Mouse (Mus musculus) stomach, embryonic 16.5 days (tissue): ENCODE results near the gene Rpl39. TPM values are rescaled to one million over a fixed set of nuclear protein-coding genes. Genes with fewer than 3 reads are reported as not detected.

Experiments
- ATAC-seq: fragments of 200-750 bp; cut with Nextera tagmentation; 2 replicates; pipeline ENCODE4 v1.8.0; 2017; ENCODE audit warnings: moderate number of reproducible peaks, moderate TSS enrichment; ENCODE audit not compliant: insufficient read depth, low FRiP score
- H3K27ac ChIP-seq: fragments of 300-500 bp; sonication (generic); 2 replicates; pipeline ENCODE4 v1.5.1; 2014; ENCODE audit warnings: low read length
- H3K27me3 ChIP-seq: fragments of 300-500 bp; sonication (generic); 2 replicates; pipeline ENCODE4 v1.6.1; 2014; ENCODE audit warnings: low read length, control low read depth, mixed read lengths; ENCODE audit not compliant: control insufficient read depth, insufficient read depth
- H3K36me3 ChIP-seq: fragments of 300-500 bp; sonication (generic); 2 replicates; pipeline ENCODE4 v1.6.1; 2014; ENCODE audit warnings: low read length; ENCODE audit not compliant: control insufficient read depth, insufficient read depth
- H3K4me1 ChIP-seq: fragments of 300-500 bp; sonication (generic); 2 replicates; pipeline ENCODE4 v1.6.1; 2014; ENCODE audit warnings: low read length, control low read depth, mixed read lengths; ENCODE audit not compliant: control insufficient read depth, insufficient read depth
- H3K4me2 ChIP-seq: fragments of 300-500 bp; sonication (generic); 2 replicates; pipeline ENCODE4 v1.6.1; 2014; ENCODE audit warnings: low read depth, low read length, mixed read lengths
- H3K4me3 ChIP-seq: fragments of 300-500 bp; sonication (generic); replicated peaks from 2 replicates; pipeline ENCODE4 v1.5.1; 2014; ENCODE audit warnings: mild to moderate bottlenecking, low read length
- H3K9ac ChIP-seq: fragments of 300-500 bp; sonication (generic); 2 replicates; pipeline ENCODE4 v1.6.1; 2014; ENCODE audit warnings: low read length
- H3K9me3 ChIP-seq: fragments of 300-500 bp; sonication (generic); replicated peaks from 2 replicates; pipeline ENCODE4 v1.6.1; 2016; ENCODE audit warnings: low read length, control low read depth; ENCODE audit not compliant: control insufficient read depth
- WGBS: fragments of 180-500 bp; shearing (Covaris S2); extraction: QIAGEN DNeasy Blood & Tissue Kit; methylation state at CpG from one replicate; pipeline ENCODE4 v1.1.7; 2014; 5-methylcytosine and 5-hydroxymethylcytosine counted together
- polyA plus RNA-seq: library from polyadenylated mRNA; unstranded; fragments of >200 nt; fragmentation: Nextera tagmentation; extraction: Ambion mirVana; gene quantifications from 2 replicates; pipeline ENCODE4 v1.2.1, GENCODE M21; 2015

The Rpl39 gene
- polyA plus RNA-seq, 1 experiment from 2014 or later = 576 TPM

- 15% methylated on average over 27 of the region's 27 CpGs for WGBS
Measured at GRCm38 (mm10) chrX:37109526-37110192, 24.5 kb upstream of the Rpl39 start.

GRCm38 (mm10) chrX:37103826-37104225 is 18.6 kb upstream of the Rpl39 start:
- Histone ChIP-seq H3K4me2 (no peak overlapping the region), H3K9me3 (no peaks in the 10 kb centered on the region), H3K27ac (no peak overlapping the region), H3K36me3 (no peaks in the 10 kb centered on the region), H3K4me1 (no peaks in the 10 kb centered on the region), H3K27me3 (no peaks in the 10 kb centered on the region), H3K9ac (no peak overlapping the region), H3K4me3 (no peak overlapping the region)
- ATAC-seq = no peak
- WGBS = 80% methylated on average over 2 of the region's 2 CpGs

More at GRCm38 (mm10) chrX:37109526-37110192, 24.5 kb upstream of the Rpl39 start:
- no peaks in the 10 kb centered on the region for H3K36me3 ChIP-seq
- peak overlapping the region; percentile 65 for H3K4me2 ChIP-seq
- H3K9me3 ChIP-seq = no peaks in the 10 kb centered on the region
- peak overlapping the region; percentile 81 for H3K27ac ChIP-seq
- peak overlapping the region; percentile 61 for H3K4me3 ChIP-seq
- no peaks in the 10 kb centered on the region for H3K4me1 ChIP-seq
- no peaks in the 10 kb centered on the region for H3K27me3 ChIP-seq
- H3K9ac ChIP-seq = peak overlapping the region; percentile 74
- peak; percentile 79 for ATAC-seq

GRCm38 (mm10) chrX:37098681-37099080 is 13.5 kb upstream of the Rpl39 start:
- Histone ChIP-seq H3K27me3 (no peaks in the 10 kb centered on the region), H3K4me1 (no peaks in the 10 kb centered on the region), H3K27ac (no peak overlapping the region), H3K36me3 (no peaks in the 10 kb centered on the region), H3K4me2 (no peak overlapping the region), H3K4me3 (no peak overlapping the region), H3K9me3 (no peaks in the 10 kb centered on the region), H3K9ac (no peak overlapping the region)
- ATAC-seq = no peak
- WGBS = 84% methylated on average over 3 of the region's 3 CpGs

GRCm38 (mm10) chrX:37095106-37095768 is 10.0 kb upstream of the Rpl39 start:
- H3K9me3 ChIP-seq = no peaks in the 10 kb centered on the region
- no peaks in the 10 kb centered on the region for H3K36me3 ChIP-seq
- H3K27me3 ChIP-seq = no peaks in the 10 kb centered on the region
- no peak overlapping the region for H3K4me2 ChIP-seq
- no peaks in the 10 kb centered on the region for H3K4me1 ChIP-seq
- no peak overlapping the region for H3K9ac ChIP-seq
- WGBS = 88% methylated on average over 11 of the region's 11 CpGs
- H3K4me3 ChIP-seq = no peak overlapping the region
- no peak for ATAC-seq
- H3K27ac ChIP-seq = no peak overlapping the region

- 73% methylated on average over 3 of the region's 3 CpGs for WGBS
Measured at GRCm38 (mm10) chrX:37091457-37091856, 6.3 kb upstream of the Rpl39 start.

GRCm38 (mm10) chrX:37088778-37089177 is 3.6 kb upstream of the Rpl39 start:
- no peak overlapping the region for H3K9ac ChIP-seq
- no peak for ATAC-seq
- no peak overlapping the region for H3K4me2 ChIP-seq
- no peak overlapping the region for H3K27ac ChIP-seq
- no peaks in the 10 kb centered on the region for H3K27me3 ChIP-seq
- 74% methylated on average over 1 of the region's 1 CpGs for WGBS
- no peaks in the 10 kb centered on the region for H3K36me3 ChIP-seq
- no peak overlapping the region for H3K4me3 ChIP-seq
- H3K4me1 ChIP-seq = no peaks in the 10 kb centered on the region
- no peaks in the 10 kb centered on the region for H3K9me3 ChIP-seq

More at GRCm38 (mm10) chrX:37091457-37091856, 6.3 kb upstream of the Rpl39 start:
- Histone ChIP-seq H3K4me1 (no peaks in the 10 kb centered on the region), H3K27me3 (no peaks in the 10 kb centered on the region), H3K4me2 (no peak overlapping the region), H3K36me3 (no peaks in the 10 kb centered on the region), H3K4me3 (no peak overlapping the region), H3K9me3 (no peaks in the 10 kb centered on the region), H3K27ac (no peak overlapping the region), H3K9ac (no peak overlapping the region)
- no peak for ATAC-seq

GRCm38 (mm10) chrX:37085665-37086064 is 463 bp upstream of the Rpl39 start:
- 22% methylated on average over 9 of the region's 9 CpGs for WGBS
- Histone ChIP-seq H3K4me2 (peak overlapping the region; percentile 45), H3K27ac (peak overlapping the region; percentile 93), H3K36me3 (peaks cover 4% of the 10 kb centered on the region; the same call in 1 of the 2 replicates), H3K4me3 (peak overlapping the region; percentile 65), H3K9ac (peak overlapping the region; percentile 65), H3K9me3 (no peaks in the 10 kb centered on the region), H3K4me1 (no peaks in the 10 kb centered on the region), H3K27me3 (no peaks in the 10 kb centered on the region)
- ATAC-seq = no peak; the same call in 1 of the 2 replicates

- peak overlapping the region; percentile 93 for H3K27ac ChIP-seq
- H3K4me2 ChIP-seq = peak overlapping the region; percentile 68
- peak overlapping the region; percentile 65 for H3K4me3 ChIP-seq
- H3K27me3 ChIP-seq = no peaks in the 10 kb centered on the region
- H3K9me3 ChIP-seq = no peaks in the 10 kb centered on the region
- H3K4me1 ChIP-seq = no peaks in the 10 kb centered on the region
- peak overlapping the region; percentile 78 for H3K9ac ChIP-seq
- WGBS = 12% methylated on average over 19 of the region's 19 CpGs
- H3K36me3 ChIP-seq = peaks cover 4% of the 10 kb centered on the region; the same call in 1 of the 2 replicates
- 0 out of 2 replicates have a peak, but pooled peaks have one; percentile 21 for ATAC-seq
Measured at GRCm38 (mm10) chrX:37084318-37084926, 780 bp downstream of the Rpl39 start.

GRCm38 (mm10) chrX:37081194-37081593 is 4.0 kb downstream of the Rpl39 start:
- ATAC-seq = no peak
- Histone ChIP-seq H3K4me2 (no peak overlapping the region), H3K27ac (no peak overlapping the region), H3K4me1 (no peaks in the 10 kb centered on the region), H3K27me3 (no peaks in the 10 kb centered on the region), H3K9ac (no peak overlapping the region), H3K4me3 (no peak overlapping the region), H3K36me3 (peaks cover 4% of the 10 kb centered on the region; the same call in 1 of the 2 replicates), H3K9me3 (no peaks in the 10 kb centered on the region)
- WGBS = 56% methylated on average over 6 of the region's 6 CpGs
